9 mouse cellular contexts compared by ENCODE assay signal in genomic region chr15:99420101-99420500, GRCm38 (mm10). TPM values are rescaled to one million over a fixed set of nuclear protein-coding genes. Genes with fewer than 3 reads are reported as not detected.
DNase-seq lines count a peak whose midpoint lies in the region; ATAC-seq and TF ChIP-seq lines count a peak whose summit lies in the region.
"Had no signal": no experiment of that assay in that cellular context is flagged by ENCODE, and none has a peak within 500 bp of the region (broad histone marks: within the 10 kb centered on the region; RNA-seq: fewer than 3 reads in every experiment).

No protein-coding gene starts in this region.

- H3K9ac ChIP-seq in liver, embryonic 15.5 days, result no peak overlapping the region

- peaks cover 36% of the 10 kb centered on the region for H3K36me3 ChIP-seq in heart, embryonic 10.5 days
- H3K36me3 ChIP-seq in E14TG2a.4 (ENCODE audit: insufficient read depth, low read length), result peaks cover 8% of the 10 kb centered on the region; the same call in 1 of the 2 replicates
- peaks cover 40% of the 10 kb centered on the region for H3K36me3 ChIP-seq in hindbrain, embryonic 10.5 days
- H3K36me3 ChIP-seq in liver, embryonic 15.5 days (replicated peaks), result no peaks in the 10 kb centered on the region

- peak overlapping the region; percentile 42 for H3K4me2 ChIP-seq in liver, embryonic 15.5 days

- DNase-seq in heart, embryonic 10.5 days (ENCODE audit: low spot score), result no peak
- DNase-seq in heart, postnatal 14 days, result no peak
- no peak for DNase-seq in hindbrain, embryonic 10.5 days (ENCODE audit: low spot score)
- DNase-seq in ovary, postnatal 14 days (ENCODE audit: low spot score), result no peak
- no peak for DNase-seq in lung, adult 18-20 months

- 56% methylated on average over 5 of the region's 5 CpGs for WGBS in heart, embryonic 10.5 days
- WGBS in hindbrain, embryonic 10.5 days, result 39% methylated on average over 5 of the region's 5 CpGs
- WGBS in liver, embryonic 15.5 days (ENCODE audit: insufficient replicate concordance), result 31% methylated on average over 5 of the region's 5 CpGs

- peak overlapping the region; percentile 35; the same call in 1 of the 2 replicates for H3K4me3 ChIP-seq in heart, embryonic 10.5 days
- peak overlapping the region; percentile 65; the same call in 1 of the 2 replicates for H3K4me3 ChIP-seq in E14TG2a.4 (replicated peaks; ENCODE audit: low read length)
- H3K4me3 ChIP-seq in hindbrain, embryonic 10.5 days, result peak overlapping the region; percentile 37; the same call in 1 of the 2 replicates
- no peak overlapping the region for H3K4me3 ChIP-seq in liver, embryonic 15.5 days (replicated peaks)

- peaks cover 45% of the 10 kb centered on the region for H3K4me1 ChIP-seq in heart, embryonic 10.5 days
- H3K4me1 ChIP-seq in E14TG2a.4 (replicated peaks; ENCODE audit: low read depth, low read length), result peaks cover 72% of the 10 kb centered on the region
- peaks cover 46% of the 10 kb centered on the region for H3K4me1 ChIP-seq in hindbrain, embryonic 10.5 days (replicated peaks)
- peaks cover 23% of the 10 kb centered on the region for H3K4me1 ChIP-seq in liver, embryonic 15.5 days (replicated peaks)

- no peaks in the 10 kb centered on the region for H3K9me3 ChIP-seq in heart, embryonic 10.5 days
- H3K9me3 ChIP-seq in E14TG2a.4 (ENCODE audit: low read length), result no peaks in the 10 kb centered on the region
- H3K9me3 ChIP-seq in hindbrain, embryonic 10.5 days, result no peaks in the 10 kb centered on the region
- H3K9me3 ChIP-seq in liver, embryonic 15.5 days (replicated peaks), result no peaks in the 10 kb centered on the region

- intact Hi-C loops in heart, postnatal 14 days (cut with DNase I), result loop anchor here (5.0 kb wide), 1 partner anchor 37 kb away; the partner anchor contains the start of gene Nckap5l

- H3K27ac ChIP-seq in heart, embryonic 10.5 days, result peak overlapping the region; percentile 88
- H3K27ac ChIP-seq in hindbrain, embryonic 10.5 days, result peak overlapping the region; percentile 90
- 0 out of 2 replicates have a peak overlapping the region, but pooled peaks have one; percentile 42 for H3K27ac ChIP-seq in liver, embryonic 15.5 days (replicated peaks)

- no peak for ATAC-seq in liver, embryonic 15.5 days (ENCODE audit: insufficient read depth)
- no peak for ATAC-seq in megakaryocyte-erythroid progenitor cell, adult 5-6 weeks (replicated peaks; ENCODE audit: low FRiP score, low TSS enrichment, poor library complexity, severe bottlenecking)
- ATAC-seq: activated CD4-positive, CD25-positive, alpha-beta regulatory T cell, adult 4 months had no signal

- no peaks in the 10 kb centered on the region for H3K27me3 ChIP-seq in heart, embryonic 10.5 days (ENCODE audit: insufficient read depth, poor library complexity, severe bottlenecking)
- H3K27me3 ChIP-seq in E14TG2a.4 (ENCODE audit: insufficient read depth, low read length), result peaks cover 5% of the 10 kb centered on the region; the same call in 1 of the 2 replicates
- no peaks in the 10 kb centered on the region for H3K27me3 ChIP-seq in hindbrain, embryonic 10.5 days (ENCODE audit: insufficient read depth, poor library complexity, severe bottlenecking)
- H3K27me3 ChIP-seq in liver, embryonic 15.5 days, result no peaks in the 10 kb centered on the region

- TF ChIP-seq CTCF in E14TG2a.4 (conservative IDR thresholded peaks at IDR 0.05; ENCODE audit: low read length), result no peak

RNA-seq across cellular contexts. Expression of gene Tmbim6, which starts 27.4 kb away (rescaled TPM):
- 295 and 308 TPM in 2 replicates for polyA plus RNA-seq in heart, embryonic 10.5 days (2016; fragmentation: Nextera tagmentation; extraction: Ambion mirVana)
- total RNA-seq in heart, postnatal 14 days (2021), result 100 to 1,000 TPM; 216 to 219 TPM
- 283 and 284 TPM in 2 replicates for polyA plus RNA-seq in hindbrain, embryonic 10.5 days (2016; fragmentation: Nextera tagmentation; extraction: Ambion mirVana)
- 278 and 304 TPM in 2 replicates for polyA plus RNA-seq in liver, embryonic 15.5 days (2015; fragmentation: Nextera tagmentation; extraction: Ambion mirVana)
- 165 and 208 TPM in 2 replicates for total RNA-seq in megakaryocyte-erythroid progenitor cell, adult 5-6 weeks (2014; fragmentation: Nextera tagmentation)
- total RNA-seq in megakaryocyte-erythroid progenitor cell, adult 5-6 weeks (2017), result 86.9 and 93.6 TPM in 2 replicates

RNA-seq across cellular contexts. Expression of gene Nckap5l, which starts 37.4 kb away (rescaled TPM):
- 10.7 and 12.8 TPM in 2 replicates for polyA plus RNA-seq in heart, embryonic 10.5 days (2016; fragmentation: Nextera tagmentation; extraction: Ambion mirVana)
- 10 to 100 TPM; 11.2 to 13.6 TPM for total RNA-seq in heart, postnatal 14 days (2021)
- 13.5 and 15.8 TPM in 2 replicates for polyA plus RNA-seq in hindbrain, embryonic 10.5 days (2016; fragmentation: Nextera tagmentation; extraction: Ambion mirVana)
- polyA plus RNA-seq in liver, embryonic 15.5 days (2015; fragmentation: Nextera tagmentation; extraction: Ambion mirVana), result 0.92 and 1.3 TPM in 2 replicates
- total RNA-seq in megakaryocyte-erythroid progenitor cell, adult 5-6 weeks (2014; fragmentation: Nextera tagmentation), result 1.6 and 16.0 TPM in 2 replicates
- 0.52 and 7.4 TPM in 2 replicates for total RNA-seq in megakaryocyte-erythroid progenitor cell, adult 5-6 weeks (2017)

RNA-seq across cellular contexts. Expression of gene Fmnl3, which starts 49.8 kb away (rescaled TPM):
- 14.3 and 17.5 TPM in 2 replicates for polyA plus RNA-seq in heart, embryonic 10.5 days (2016; fragmentation: Nextera tagmentation; extraction: Ambion mirVana)
- total RNA-seq in heart, postnatal 14 days (2021), result 10 to 100 TPM; 29.4 to 29.7 TPM
- polyA plus RNA-seq in hindbrain, embryonic 10.5 days (2016; fragmentation: Nextera tagmentation; extraction: Ambion mirVana), result 10.7 and 14.6 TPM in 2 replicates
- polyA plus RNA-seq in liver, embryonic 15.5 days (2015; fragmentation: Nextera tagmentation; extraction: Ambion mirVana), result 3.5 and 3.8 TPM in 2 replicates
- 0.70 and 4.9 TPM in 2 replicates for total RNA-seq in megakaryocyte-erythroid progenitor cell, adult 5-6 weeks (2014; fragmentation: Nextera tagmentation)
- 0.61 and 1.8 TPM in 2 replicates for total RNA-seq in megakaryocyte-erythroid progenitor cell, adult 5-6 weeks (2017)

RNA-seq across cellular contexts. Expression of gene Bcdin3d, which starts 54.4 kb away (rescaled TPM):
- 11.8 and 13.7 TPM in 2 replicates for polyA plus RNA-seq in heart, embryonic 10.5 days (2016; fragmentation: Nextera tagmentation; extraction: Ambion mirVana)
- total RNA-seq in heart, postnatal 14 days (2021), result 1 to 10 TPM; 3.9 to 4.9 TPM
- 19.3 and 20.2 TPM in 2 replicates for polyA plus RNA-seq in hindbrain, embryonic 10.5 days (2016; fragmentation: Nextera tagmentation; extraction: Ambion mirVana)
- polyA plus RNA-seq in liver, embryonic 15.5 days (2015; fragmentation: Nextera tagmentation; extraction: Ambion mirVana), result 5.2 and 5.3 TPM in 2 replicates
- 6.5 and 11.4 TPM in 2 replicates for total RNA-seq in megakaryocyte-erythroid progenitor cell, adult 5-6 weeks (2014; fragmentation: Nextera tagmentation)
- 5.3 and 6.6 TPM in 2 replicates for total RNA-seq in megakaryocyte-erythroid progenitor cell, adult 5-6 weeks (2017)
